Mouse (Mus musculus) urinary bladder, postnatal 25 days (tissue): ENCODE measurements at regions not wholly inside any gene's neighbourhood (a gene's known extent, or its start where the extent isn't known, plus 50 kb on each side); places are given as distances from the start of the nearest gene placed in this dataset.
A peak's percentile ranks its signal among the peaks of the same experiment; 100 is the strongest.

ENCODE experiments used
- DNase-seq: peaks from one replicate; pipeline ENCODE4 v3.0.0; 2022; ENCODE audit warnings: low spot score

DNA sequence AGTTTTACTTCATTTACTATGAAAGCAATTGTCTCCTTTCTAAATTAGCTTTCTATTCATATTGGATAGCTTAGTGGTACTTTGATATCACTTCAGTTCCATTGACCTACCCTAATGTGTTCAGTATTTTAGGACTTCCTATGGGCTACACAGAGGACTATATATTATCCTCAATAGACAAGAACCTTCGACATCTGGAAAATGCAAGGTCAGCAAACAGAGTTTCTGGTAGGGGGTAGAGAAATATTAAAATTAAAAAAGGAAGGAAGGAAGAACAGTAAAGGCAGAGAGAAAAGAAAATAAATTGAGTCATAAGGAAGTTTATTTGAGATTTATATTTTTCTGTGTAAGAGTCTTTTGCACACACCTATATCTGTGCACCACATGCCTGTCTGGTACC, 107.4 kb upstream of the Insig1 start:
- no peak for DNase-seq

GRCm38 (mm10) chr5:27995186-27995585, 76.0 kb upstream of the Insig1 start:
- DNase-seq = peak; percentile 71

GRCm38 (mm10) chr5:27997751-27998150, 73.4 kb upstream of the Insig1 start:
- no peak for DNase-seq

- no peak for DNase-seq
These were observed 68.2 kb upstream of the Insig1 start for GRCm38 (mm10) chr5:28002922-28003321.

DNA sequence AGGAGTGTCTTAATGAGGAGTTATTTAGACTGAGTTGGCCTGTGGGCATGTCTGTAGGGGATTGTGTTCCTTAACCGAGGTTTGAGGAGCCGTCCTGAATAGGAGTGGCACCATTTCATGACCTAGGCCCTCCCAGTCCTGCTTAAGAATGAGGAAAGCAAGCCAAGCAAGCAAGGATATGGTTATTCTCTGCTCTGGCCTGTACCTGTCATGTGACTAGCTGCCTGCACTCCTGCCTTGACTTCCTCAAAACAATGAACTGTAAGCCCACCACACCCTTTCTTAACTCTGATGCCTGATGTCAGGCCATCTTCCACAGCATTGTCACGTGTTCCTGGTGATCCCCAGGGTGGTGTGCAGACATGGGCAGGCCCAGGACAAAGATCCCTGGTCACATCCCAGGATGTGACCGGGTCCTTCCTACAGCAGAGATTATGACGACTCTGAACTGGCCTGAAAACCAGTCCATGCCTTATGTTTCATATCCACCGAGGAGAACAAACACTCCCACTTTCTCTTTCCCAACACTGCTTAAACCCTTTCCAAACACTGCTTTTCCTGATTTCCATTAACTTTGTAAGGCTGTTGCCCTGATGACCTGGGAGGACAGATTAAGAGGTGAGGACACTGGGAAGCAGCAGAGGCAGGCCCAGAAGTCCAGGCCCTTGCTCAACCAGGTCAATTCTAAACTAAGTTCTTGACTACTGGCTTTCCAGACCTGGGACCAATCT, 67.2 kb upstream of the Insig1 start:
- no peak for DNase-seq

- DNase-seq = no peak
These were observed 66.7 kb upstream of the Insig1 start for GRCm38 (mm10) chr5:28004487-28004827.

- DNase-seq = no peak
These were observed 61.8 kb upstream of the Insig1 start for GRCm38 (mm10) chr5:28009386-28009785.

- DNase-seq = no peak
These were observed 61.3 kb upstream of the Insig1 start for GRCm38 (mm10) chr5:28009871-28010270.

DNA sequence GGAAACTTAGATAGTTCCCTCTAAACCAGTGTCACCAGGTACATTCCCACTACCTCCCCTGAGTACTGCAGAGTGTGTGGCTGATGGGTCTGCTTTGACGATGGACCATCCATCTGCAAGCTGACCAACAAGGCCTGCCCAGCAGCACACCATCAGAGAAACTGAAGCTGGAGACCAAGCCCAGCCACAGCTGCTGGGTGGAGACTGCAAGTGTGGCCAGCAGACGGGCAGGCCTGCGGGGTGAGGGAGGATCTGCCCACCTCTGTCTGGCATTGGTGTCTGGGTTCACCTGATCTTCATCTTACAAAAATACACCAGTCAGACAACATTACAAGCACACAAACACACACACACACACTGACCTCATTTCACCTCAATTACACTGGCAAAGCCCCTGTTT, 60.6 kb upstream of the Insig1 start:
- DNase-seq = no peak

- DNase-seq = no peak
These were observed 58.7 kb upstream of the Insig1 start for GRCm38 (mm10) chr5:28012496-28012895.

- DNase-seq = no peak
These were observed 57.4 kb upstream of the Insig1 start for GRCm38 (mm10) chr5:28013619-28014273.

DNA sequence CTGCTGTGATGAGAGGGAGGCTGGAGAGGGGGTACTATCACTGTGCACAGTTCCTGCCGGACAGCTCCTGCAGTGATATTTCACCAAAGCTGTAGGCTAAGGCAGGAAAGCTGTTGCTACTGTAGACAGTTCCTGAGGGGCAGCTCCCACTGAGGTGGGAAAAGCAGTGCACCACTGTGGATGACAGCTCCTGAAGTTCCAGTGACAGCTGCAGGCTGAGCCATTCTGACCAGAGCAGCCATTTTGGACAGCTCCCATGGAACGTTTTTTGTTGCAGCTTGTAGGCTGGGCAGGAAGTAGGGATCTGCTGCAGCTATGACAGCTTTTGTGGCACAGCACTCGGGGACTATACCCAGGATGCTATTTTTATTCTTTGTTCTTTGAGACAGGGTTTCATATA, 51.3 kb upstream of the Insig1 start:
- no peak for DNase-seq
